Mouse (Mus musculus): ENCODE measurements around the gene Exoc4.

DNA sequence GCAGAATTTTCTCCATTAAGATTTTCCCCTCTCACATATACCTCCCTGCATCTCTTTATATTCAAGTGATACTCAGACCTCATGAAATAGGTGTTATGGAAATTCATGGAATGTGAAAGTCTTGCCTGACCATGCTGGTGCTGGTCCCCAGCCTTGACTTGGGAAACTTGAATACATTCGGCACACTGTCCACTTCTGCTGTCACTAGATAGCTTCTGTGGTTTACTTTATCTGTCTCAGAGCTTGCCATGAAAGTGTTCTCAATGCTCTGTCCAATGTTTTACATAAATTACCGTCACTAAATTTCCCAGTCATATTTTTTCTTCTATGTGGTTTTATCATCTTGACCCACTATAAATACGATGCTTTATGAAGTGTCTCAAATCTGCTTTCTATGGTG lies 552.4 kb downstream of the Exoc4 start:
- no peak for TF ChIP-seq CTCF (IDR thresholded peaks at IDR 0.05; ENCODE audit: low read depth, low read length)
- TF ChIP-seq GATA1 (IDR thresholded peaks at IDR 0.05; ENCODE audit: borderline replicate concordance, low read length), result no peak
- TF ChIP-seq TAL1 (conservative IDR thresholded peaks at IDR 0.05; ENCODE audit: low read depth, low read length), result no peak
- no peak for TF ChIP-seq POLR2AphosphoS5 (IDR thresholded peaks at IDR 0.05; ENCODE audit: insufficient replicate concordance, low read depth, low read length)

Measured in G1E (cell line).